Comparison of ENCODE assay signal across 10 mouse cellular contexts in the genomic region with DNA sequence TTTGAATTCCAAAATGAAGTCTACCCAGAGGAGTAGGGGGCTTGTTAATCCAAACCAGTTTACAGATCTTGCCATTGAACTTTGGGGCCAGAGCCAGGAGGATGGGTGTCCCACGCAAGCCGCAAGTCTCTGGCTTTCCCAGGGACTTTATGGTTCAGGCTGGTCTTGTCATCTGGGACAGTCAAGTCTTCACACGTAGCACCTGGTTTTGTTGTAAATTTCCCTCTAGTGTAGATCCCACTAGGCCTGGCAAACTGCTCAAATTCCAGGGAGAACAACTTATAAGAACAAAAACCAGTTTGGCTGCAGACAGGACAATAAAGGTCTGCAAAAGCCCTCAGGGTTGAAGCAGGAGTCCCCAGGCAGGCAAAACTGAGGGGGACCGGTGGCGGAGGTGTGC. TPM values are rescaled to one million over a fixed set of nuclear protein-coding genes. Genes with fewer than 3 reads are reported as not detected.
A peak's percentile ranks its signal among the peaks of the same experiment; 100 is the strongest.
DNase-seq lines count a peak whose midpoint lies in the region; ATAC-seq lines count a peak whose summit lies in the region.
"Had no signal": no experiment of that assay in that cellular context is flagged by ENCODE, and none has a peak within 500 bp of the region (broad histone marks: within the 10 kb centered on the region; RNA-seq: fewer than 3 reads in every experiment).

No protein-coding gene starts in this region.

- peak overlapping the region; percentile 79 for H3K4me3 ChIP-seq in heart, embryonic 16.5 days (ENCODE audit: low read length)
- H3K4me3 ChIP-seq in embryonic facial prominence, embryonic 12.5 days = peak overlapping the region; percentile 57
- H3K4me3 ChIP-seq in hindbrain, embryonic 15.5 days = no peak overlapping the region
- no peak overlapping the region for H3K4me3 ChIP-seq in neural tube, embryonic 12.5 days

- no peak for ATAC-seq in heart, embryonic 16.5 days (replicated peaks; ENCODE audit: extremely low read depth, insufficient read depth, low FRiP score)
- ATAC-seq in embryonic facial prominence, embryonic 12.5 days (ENCODE audit: insufficient number of reproducible peaks, insufficient read depth, low FRiP score, low TSS enrichment) = no peak
- no peak for ATAC-seq in hindbrain, embryonic 15.5 days (ENCODE audit: low FRiP score, low read depth)
- ATAC-seq in neural tube, embryonic 12.5 days (ENCODE audit: low FRiP score, low read depth) = no peak

- H3K9me3 ChIP-seq in heart, embryonic 16.5 days (replicated peaks; ENCODE audit: control insufficient read depth, low read length) = no peaks in the 10 kb centered on the region
- no peaks in the 10 kb centered on the region for H3K9me3 ChIP-seq in embryonic facial prominence, embryonic 12.5 days
- H3K9me3 ChIP-seq in hindbrain, embryonic 15.5 days = no peaks in the 10 kb centered on the region
- H3K9me3 ChIP-seq in neural tube, embryonic 12.5 days = no peaks in the 10 kb centered on the region

- H3K4me2 ChIP-seq in heart, embryonic 16.5 days (ENCODE audit: low read depth, low read length) = peak overlapping the region; percentile 90
- H3K4me2 ChIP-seq in embryonic facial prominence, embryonic 12.5 days (replicated peaks) = peak overlapping the region; percentile 96
- peak overlapping the region; percentile 7; the same call in 1 of the 2 replicates for H3K4me2 ChIP-seq in hindbrain, embryonic 15.5 days
- H3K4me2 ChIP-seq in neural tube, embryonic 12.5 days (replicated peaks) = peak overlapping the region; percentile 93

- no peaks in the 10 kb centered on the region for H3K36me3 ChIP-seq in heart, embryonic 16.5 days (ENCODE audit: control insufficient read depth, insufficient read depth)
- no peaks in the 10 kb centered on the region for H3K36me3 ChIP-seq in embryonic facial prominence, embryonic 12.5 days
- H3K36me3 ChIP-seq in hindbrain, embryonic 15.5 days = no peaks in the 10 kb centered on the region
- no peaks in the 10 kb centered on the region for H3K36me3 ChIP-seq in neural tube, embryonic 12.5 days

- H3K4me1 ChIP-seq in heart, embryonic 16.5 days (ENCODE audit: control insufficient read depth, insufficient read depth, low read length) = peaks cover 51% of the 10 kb centered on the region
- H3K4me1 ChIP-seq in embryonic facial prominence, embryonic 12.5 days = peaks cover 71% of the 10 kb centered on the region
- H3K4me1 ChIP-seq in hindbrain, embryonic 15.5 days (replicated peaks) = peaks cover 62% of the 10 kb centered on the region
- H3K4me1 ChIP-seq in neural tube, embryonic 12.5 days = peaks cover 76% of the 10 kb centered on the region

- WGBS in heart, embryonic 16.5 days = 40% methylated on average over 5 of the region's 5 CpGs
- 21% methylated on average over 5 of the region's 5 CpGs for WGBS in embryonic facial prominence, embryonic 12.5 days
- WGBS in hindbrain, embryonic 15.5 days = 24% methylated on average over 5 of the region's 5 CpGs
- 25% methylated on average over 5 of the region's 5 CpGs for WGBS in neural tube, embryonic 12.5 days

- H3K27ac ChIP-seq in heart, embryonic 16.5 days (ENCODE audit: low read length) = peak overlapping the region; percentile 94
- peak overlapping the region; percentile 89 for H3K27ac ChIP-seq in embryonic facial prominence, embryonic 12.5 days
- H3K27ac ChIP-seq in hindbrain, embryonic 15.5 days (replicated peaks) = no peak overlapping the region
- no peak overlapping the region for H3K27ac ChIP-seq in neural tube, embryonic 12.5 days

- H3K27me3 ChIP-seq in heart, embryonic 16.5 days (ENCODE audit: control insufficient read depth, insufficient read depth, low read length) = peaks cover 24% of the 10 kb centered on the region
- peaks cover 34% of the 10 kb centered on the region for H3K27me3 ChIP-seq in embryonic facial prominence, embryonic 12.5 days
- peaks cover 66% of the 10 kb centered on the region for H3K27me3 ChIP-seq in hindbrain, embryonic 15.5 days
- peaks cover 64% of the 10 kb centered on the region for H3K27me3 ChIP-seq in neural tube, embryonic 12.5 days (replicated peaks)
- H3K27me3 ChIP-seq: CH12.LX had no signal

- H3K9ac ChIP-seq in heart, embryonic 16.5 days (ENCODE audit: low read length) = peak overlapping the region; percentile 86
- H3K9ac ChIP-seq in embryonic facial prominence, embryonic 12.5 days = peak overlapping the region; percentile 51
- no peak overlapping the region for H3K9ac ChIP-seq in hindbrain, embryonic 15.5 days
- no peak overlapping the region for H3K9ac ChIP-seq in neural tube, embryonic 12.5 days

- DNase-seq in heart, adult 9 months (ENCODE audit: low spot score in 2 of 2) = no peak
- DNase-seq in spleen, postnatal 14 days (ENCODE audit: low spot score in 2 of 2) = no peak
- no peak for DNase-seq in MN1 (ENCODE audit: low spot score)
- DNase-seq: cerebellum, postnatal 36 days; lung, adult 2 months had no signal

RNA-seq across cellular contexts. Expression of a gene that starts 3.3 kb away (rescaled TPM):
- 32.8 and 33.3 TPM in 2 replicates for polyA plus RNA-seq in heart, embryonic 16.5 days (2015; fragmentation: Nextera tagmentation; extraction: Ambion mirVana)
- polyA plus RNA-seq in embryonic facial prominence, embryonic 12.5 days (2016; fragmentation: Nextera tagmentation; extraction: Ambion mirVana) = 28.4 and 30.1 TPM in 2 replicates
- 16.6 and 17.7 TPM in 2 replicates for polyA plus RNA-seq in hindbrain, embryonic 15.5 days (2015; fragmentation: Nextera tagmentation; extraction: Ambion mirVana)
- polyA plus RNA-seq in neural tube, embryonic 12.5 days (2016; fragmentation: Nextera tagmentation; extraction: Ambion mirVana) = 14.8 and 16.3 TPM in 2 replicates

RNA-seq across cellular contexts. Expression of a gene that starts 40.7 kb away (rescaled TPM):
- 0.69 and 1.6 TPM in 2 replicates for polyA plus RNA-seq in heart, embryonic 16.5 days (2015; fragmentation: Nextera tagmentation; extraction: Ambion mirVana)
- 1.2 and 2.9 TPM in 2 replicates for polyA plus RNA-seq in embryonic facial prominence, embryonic 12.5 days (2016; fragmentation: Nextera tagmentation; extraction: Ambion mirVana)
- 0.96 and 1.4 TPM in 2 replicates for polyA plus RNA-seq in hindbrain, embryonic 15.5 days (2015; fragmentation: Nextera tagmentation; extraction: Ambion mirVana)
- 0.22 and 0.27 TPM in 2 replicates for polyA plus RNA-seq in neural tube, embryonic 12.5 days (2016; fragmentation: Nextera tagmentation; extraction: Ambion mirVana)

Comparison
In these comparisons a context has a peak if more than half of its experiments do, and no peak if none do; other contexts are left out.
1. H3K27ac ChIP-seq: peak in heart, embryonic 16.5 days (single experiment) and embryonic facial prominence, embryonic 12.5 days (single experiment); none in hindbrain, embryonic 15.5 days (single experiment) and neural tube, embryonic 12.5 days (single experiment).
2. H3K4me2 ChIP-seq: peak in every context shown above with its lines; median percentile 96 in embryonic facial prominence, embryonic 12.5 days; 93 in neural tube, embryonic 12.5 days; 90 in heart, embryonic 16.5 days; 7 in hindbrain, embryonic 15.5 days.
3. H3K4me3 ChIP-seq: peak in heart, embryonic 16.5 days (single experiment) and embryonic facial prominence, embryonic 12.5 days (single experiment); none in hindbrain, embryonic 15.5 days (single experiment) and neural tube, embryonic 12.5 days (single experiment).
4. H3K9ac ChIP-seq: peak in heart, embryonic 16.5 days (single experiment) and embryonic facial prominence, embryonic 12.5 days (single experiment); none in hindbrain, embryonic 15.5 days (single experiment) and neural tube, embryonic 12.5 days (single experiment).